Mouse (Mus musculus) inflammation-experienced regulatory T-cells, adult 6 months (primary cell): Measurements from ENCODE around the gene Gaa. TPM values are rescaled to one million over a fixed set of nuclear protein-coding genes. Genes with fewer than 3 reads are reported as not detected.
"Not testable (repeated sequence)": the region's sequence is repeated elsewhere in the genome, so short reads cannot be mapped to it uniquely, and the experiment has no call there.

Source experiments
- ATAC-seq: one replicate; pipeline ENCODE4 v1.8.0; 2017
- polyA plus RNA-seq, 3 experiments: library from polyadenylated mRNA; unstranded; fragments of 100-300 nt; shearing (Covaris generic); gene quantifications; one replicate each; pipeline ENCODE4 v1.2.1; 2017

Gene Gaa
- polyA plus RNA-seq, 3 experiments from 2014 or later, result 9.2 to 13.4 (median 11.8) TPM

GRCm38 (mm10) chr11:119256557-119256956 is 11.1 kb upstream of the Gaa start:
- not testable (repeated sequence) for ATAC-seq

GRCm38 (mm10) chr11:119258216-119258571 is 9.5 kb upstream of the Gaa start:
- no peak for ATAC-seq

GRCm38 (mm10) chr11:119258572-119259322 is 8.9 kb upstream of the Gaa start:
- peak; percentile 70 for ATAC-seq

DNA sequence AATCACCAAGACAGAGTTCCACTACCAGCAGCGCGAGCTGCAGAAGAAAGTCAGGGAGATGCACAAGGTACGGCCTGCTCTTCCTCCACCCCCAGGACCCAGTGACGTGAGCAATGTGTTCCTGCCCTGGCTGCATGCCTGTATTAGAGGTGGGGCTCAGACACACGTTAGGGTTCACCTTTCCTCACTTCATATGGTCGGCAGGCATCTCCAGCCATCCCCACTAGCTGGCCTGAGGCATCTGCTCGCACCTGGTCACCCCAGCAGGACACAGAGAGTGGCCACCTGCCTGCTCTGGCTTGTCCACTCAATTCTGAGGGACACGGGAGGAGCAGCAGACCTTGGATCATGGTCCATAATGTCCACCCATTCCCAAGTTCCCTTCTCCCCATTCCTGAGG is 7.7 kb upstream of the Gaa start:
- no peak for ATAC-seq

DNA sequence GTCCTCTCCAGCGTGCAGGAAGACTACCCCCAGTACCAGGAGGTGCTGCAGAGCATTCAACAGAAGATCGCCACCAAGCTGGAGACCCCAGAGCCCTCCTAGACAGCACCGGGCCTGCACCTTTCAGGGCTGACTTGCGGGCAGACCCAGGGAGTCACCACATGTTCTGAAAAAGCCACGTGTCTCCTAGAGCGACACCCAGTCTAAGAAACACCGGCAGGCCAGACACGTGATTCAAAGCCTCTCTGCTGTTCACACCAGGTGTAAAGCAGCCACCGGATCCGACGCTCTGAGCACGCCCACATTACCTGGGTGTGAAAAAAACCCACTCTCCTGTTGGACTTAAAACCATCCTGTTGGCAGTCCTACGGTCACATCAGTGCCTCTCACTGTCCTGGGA is 3.3 kb upstream of the Gaa start:
- no peak for ATAC-seq

- ATAC-seq, result no peak
Observed at GRCm38 (mm10) chr11:119265811-119266210, 1.9 kb upstream of the Gaa start.

DNA sequence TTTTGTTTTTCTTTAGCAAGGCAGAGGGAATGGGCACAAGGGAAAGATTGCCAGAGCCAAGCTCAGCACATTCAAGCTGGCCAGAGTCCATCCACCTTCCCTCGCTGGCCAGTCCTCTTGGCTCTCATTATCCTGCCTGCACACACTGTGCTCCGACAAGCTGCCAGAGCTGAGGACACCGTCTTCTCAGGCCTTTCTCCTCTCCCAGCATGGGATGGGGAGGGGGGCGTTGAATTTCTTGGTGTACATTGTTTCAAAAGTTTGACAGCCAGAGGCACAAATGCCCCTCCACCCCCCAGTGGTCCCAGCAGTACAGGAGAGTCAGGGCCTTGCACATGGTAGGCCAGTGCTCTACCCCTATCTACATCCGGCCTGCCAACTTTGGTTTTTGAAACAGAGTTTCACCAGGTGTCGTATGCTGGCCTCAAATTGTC is 429 bp upstream of the Gaa start:
- ATAC-seq, result peak; percentile 48

- no peak for ATAC-seq
Observed at GRCm38 (mm10) chr11:119268557-119269195, 989 bp downstream of the Gaa start.

DNA sequence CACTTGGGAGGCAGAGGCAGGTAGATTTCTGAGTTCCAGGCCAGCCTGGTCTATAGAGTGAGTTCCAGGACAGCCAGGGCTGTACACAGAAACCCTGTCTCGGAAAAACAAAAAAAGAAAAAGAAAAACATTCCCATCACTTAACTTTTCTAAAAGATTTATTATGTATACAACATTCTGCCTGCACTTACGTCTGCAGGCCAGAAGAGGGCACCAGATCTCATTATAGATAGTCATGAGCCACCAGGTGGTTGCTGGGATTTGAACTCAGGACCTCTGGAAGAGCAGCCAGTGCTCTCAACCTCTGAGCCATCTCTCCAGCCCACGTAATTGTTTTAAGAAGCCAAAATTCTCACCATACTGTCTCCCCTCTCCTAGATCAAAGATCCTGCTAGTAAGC is 4.8 kb downstream of the Gaa start:
- ATAC-seq, result not testable (repeated sequence)

DNA sequence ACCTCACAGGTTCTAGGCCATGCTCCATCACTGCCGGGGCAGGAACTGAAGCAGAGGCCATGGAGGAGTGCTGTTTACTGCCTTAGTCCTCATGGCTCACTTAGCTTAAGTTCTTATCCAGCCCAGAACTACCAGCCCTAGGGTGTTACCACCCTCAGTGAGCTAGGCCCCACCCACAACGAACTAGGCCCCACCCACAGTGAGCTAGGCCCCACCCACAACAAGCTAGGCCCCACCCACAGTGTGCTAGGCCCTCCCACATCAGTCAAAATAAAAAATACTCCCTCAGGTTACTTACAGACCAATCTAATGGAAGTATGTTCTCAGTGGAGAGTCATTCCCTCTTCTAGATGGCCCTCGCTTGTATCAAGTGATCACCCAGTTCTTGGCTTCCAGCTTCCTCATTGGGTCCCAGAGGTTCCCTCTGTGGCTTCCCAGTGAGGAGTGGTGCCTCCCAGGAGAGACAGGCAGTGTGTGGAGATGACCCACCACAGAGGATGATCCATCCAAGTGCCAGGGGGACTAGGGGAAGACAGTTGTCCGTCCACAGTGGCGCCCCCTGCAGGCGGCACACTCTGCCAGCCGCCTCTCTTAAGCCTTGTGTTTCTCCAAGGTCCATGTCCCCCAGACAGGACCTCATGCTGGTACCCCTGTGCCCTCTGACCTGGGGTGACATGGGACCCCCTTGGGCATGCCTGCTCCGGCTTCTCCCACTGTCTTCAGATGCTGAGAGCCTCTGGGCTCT is 5.7 kb downstream of the Gaa start:
- no peak for ATAC-seq

DNA sequence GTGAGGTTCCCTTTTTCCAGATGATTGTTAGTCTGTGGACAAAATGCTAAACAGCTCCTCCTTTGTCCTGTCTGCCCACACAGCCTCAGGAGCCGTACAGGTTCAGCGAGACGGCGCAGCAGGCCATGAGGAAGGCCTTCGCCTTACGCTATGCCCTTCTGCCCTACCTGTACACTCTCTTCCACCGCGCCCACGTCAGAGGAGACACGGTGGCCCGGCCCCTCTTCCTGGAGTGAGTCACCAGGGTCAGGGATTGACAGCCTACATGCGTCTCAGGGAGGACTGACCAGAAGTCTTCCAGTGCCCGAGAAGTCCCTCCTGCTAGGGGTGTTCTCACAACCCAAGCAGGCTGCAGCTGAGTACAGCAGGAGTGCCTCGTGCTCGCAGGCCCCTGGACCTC is 13.3 kb downstream of the Gaa start:
- ATAC-seq, result no peak

- ATAC-seq, result no peak
Observed at GRCm38 (mm10) chr11:119285791-119286527, 18.3 kb downstream of the Gaa start.

DNA sequence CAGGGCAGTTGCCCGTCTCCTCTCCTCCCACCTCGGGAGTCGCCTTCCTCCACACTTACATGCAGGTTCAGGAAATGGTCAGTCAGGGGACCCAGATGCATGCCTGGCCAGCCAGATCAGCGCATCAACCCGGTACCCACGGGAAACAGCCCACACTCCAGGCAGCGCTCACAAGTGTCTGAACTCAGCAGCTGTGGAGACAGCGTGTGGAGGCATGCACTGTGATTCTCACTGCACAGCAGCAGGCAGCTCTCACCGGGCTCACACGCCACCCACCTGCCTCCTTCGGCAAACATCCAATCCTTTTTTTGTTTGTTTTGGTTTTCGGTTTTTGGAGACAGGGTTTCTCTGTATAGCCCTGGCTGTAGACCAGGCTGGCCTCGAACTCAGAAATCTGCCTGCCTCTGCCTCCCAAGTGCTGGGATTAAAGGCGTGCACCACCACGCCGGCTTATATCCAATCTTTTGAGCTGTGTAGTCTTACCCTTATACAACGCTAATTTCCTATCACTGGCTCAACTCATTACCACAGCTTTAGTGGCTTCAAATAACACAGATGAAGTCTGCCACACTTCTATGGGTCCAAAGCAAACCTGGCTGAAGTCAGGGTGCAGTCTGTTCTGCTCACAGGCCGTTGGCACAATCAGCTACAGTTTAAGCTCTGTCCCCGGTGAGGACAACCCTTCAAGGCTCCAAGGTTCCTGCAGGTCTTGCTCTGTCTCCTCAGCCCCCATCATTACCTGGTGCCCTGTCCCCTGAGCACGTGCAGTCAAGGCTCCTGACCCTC is 19.7 kb downstream of the Gaa start:
- no peak for ATAC-seq

- not testable (repeated sequence) for ATAC-seq
Observed at GRCm38 (mm10) chr11:119292861-119293260, 25.2 kb downstream of the Gaa start.

- ATAC-seq, result no peak
Observed at GRCm38 (mm10) chr11:119297996-119298395, 30.3 kb downstream of the Gaa start.

- ATAC-seq, result no peak
Observed at GRCm38 (mm10) chr11:119298917-119299316, 31.2 kb downstream of the Gaa start.

DNA sequence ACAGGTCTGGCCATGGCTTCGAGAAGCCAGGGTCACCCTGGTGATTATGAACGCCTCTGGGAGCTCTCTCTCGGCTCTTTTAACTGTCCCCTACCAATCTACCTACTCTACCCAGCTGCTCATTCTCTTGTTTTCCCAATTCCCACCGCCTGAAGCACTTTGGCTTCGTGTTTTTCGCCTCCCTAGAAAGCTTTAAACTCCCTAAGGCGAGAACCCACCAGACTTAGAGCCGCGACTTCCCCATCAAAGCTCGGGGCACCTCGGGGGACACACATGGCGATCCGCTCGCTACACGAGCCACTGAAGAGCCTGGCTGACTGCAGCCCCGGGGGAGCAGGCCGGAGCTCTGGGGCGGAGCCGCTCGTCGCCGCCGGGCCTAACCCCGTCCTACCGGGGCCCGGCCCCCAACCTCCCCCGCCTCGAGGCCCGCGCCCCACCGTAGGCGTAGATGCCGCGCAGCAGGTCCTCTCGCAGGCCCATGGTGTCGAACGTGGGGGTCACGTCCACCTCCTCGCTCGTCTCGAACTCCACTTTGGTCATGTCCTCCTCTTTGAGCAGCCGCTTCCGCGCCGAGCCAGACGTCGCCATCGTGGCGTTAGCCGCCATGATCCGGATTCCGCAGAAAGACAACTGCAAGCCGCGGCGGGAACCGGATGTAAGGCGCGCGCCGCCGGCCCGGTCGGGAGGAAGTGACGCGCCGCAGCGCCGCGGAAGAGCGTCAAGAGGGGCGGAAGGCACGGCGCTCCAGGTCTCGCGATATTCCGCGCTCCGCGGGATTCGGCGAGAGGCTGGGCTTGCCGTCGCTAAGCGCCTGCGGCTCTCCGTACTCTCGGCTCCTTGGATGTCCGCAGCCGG is 31.9 kb downstream of the Gaa start, which contains the start of gene Eif4a3:
Gene Eif4a3 (minus strand): TSS at position 699 of the 855 bp plus-strand sequence.
- peak; percentile 96 for ATAC-seq

DNA sequence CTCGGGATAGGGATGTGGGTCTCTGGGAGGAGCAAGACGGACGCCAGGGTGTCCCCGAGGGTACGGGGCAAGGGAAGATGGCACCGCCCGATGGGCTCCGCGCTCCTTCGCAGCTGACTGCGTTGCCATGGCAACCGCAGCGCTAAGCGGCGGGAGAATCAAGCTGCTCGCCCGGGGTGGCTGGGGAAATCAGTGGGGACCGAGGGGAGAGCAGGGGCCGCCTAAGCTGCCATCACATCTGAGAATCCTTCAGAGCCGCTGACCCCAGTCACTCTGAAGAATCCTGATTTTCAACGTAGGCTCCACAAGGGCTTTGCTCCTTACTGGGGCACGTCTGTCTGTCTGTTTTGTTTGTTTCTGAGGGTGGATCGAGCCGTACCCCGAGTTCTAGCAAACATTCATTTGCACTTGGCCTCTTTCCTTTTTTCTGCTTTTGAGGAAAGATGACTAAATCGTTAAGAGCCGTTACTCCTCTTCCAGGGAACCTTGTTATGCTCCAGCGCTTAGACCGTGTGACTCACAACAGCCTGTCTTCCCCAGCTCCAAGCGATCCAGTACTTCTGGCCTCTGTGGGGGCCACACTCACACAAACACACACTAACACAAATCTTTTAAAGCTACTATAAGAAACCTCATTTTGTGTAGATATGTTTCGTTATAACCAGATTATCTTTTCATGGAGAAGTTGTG is 32.7 kb downstream of the Gaa start:
- ATAC-seq, result peak; percentile 65

GRCm38 (mm10) chr11:119300986-119301385 is 33.3 kb downstream of the Gaa start:
- ATAC-seq, result no peak
